Mouse (Mus musculus): ENCODE data around the gene Capzb. TPM values are rescaled to one million over a fixed set of nuclear protein-coding genes. Genes with fewer than 3 reads are reported as not detected.

Gene Capzb
- polyA plus RNA-seq, 1 experiment from 2014 or later: 324 TPM

GRCm38 (mm10) chr4:139338145-139338544 is 145.4 kb downstream of the Capzb start:
- no peak overlapping the region for H3K9ac ChIP-seq (replicated peaks)
- H3K4me2 ChIP-seq (replicated peaks): no peak overlapping the region
- ATAC-seq: no peak
- H3K27me3 ChIP-seq: peaks cover 16% of the 10 kb centered on the region
- no peaks in the 10 kb centered on the region for H3K4me1 ChIP-seq (replicated peaks)
- H3K4me3 ChIP-seq (replicated peaks): no peak overlapping the region
- no peaks in the 10 kb centered on the region for H3K36me3 ChIP-seq
- WGBS: 64% methylated on average over 33 of the region's 33 CpGs
- H3K9me3 ChIP-seq: no peaks in the 10 kb centered on the region
- H3K27ac ChIP-seq: no peak overlapping the region

- Histone ChIP-seq H3K36me3 (peaks cover 9% of the 10 kb centered on the region), H3K4me3 (replicated peaks) (no peak overlapping the region), H3K9ac (replicated peaks) (no peak overlapping the region), H3K9me3 (no peaks in the 10 kb centered on the region), H3K4me1 (replicated peaks) (no peaks in the 10 kb centered on the region), H3K27ac (no peak overlapping the region), H3K4me2 (replicated peaks) (no peak overlapping the region), H3K27me3 (peaks cover 16% of the 10 kb centered on the region)
- no peak for ATAC-seq
- WGBS: 83% methylated on average over 4 of the region's 4 CpGs
These were observed 148.1 kb downstream of the Capzb start for GRCm38 (mm10) chr4:139340835-139341234.

Small RNA genes within 50 kb of the gene (microRNA-seq; reads per million reads assigned to microRNA genes)
- gene Gm24245 (1.4 reads per million), gene Gm25732 (0.62 reads per million)

Other genes with a start within 250 kb of the Capzb start
- 0.15 and 0.20 TPM in 2 replicates for gene Rnf186, start 225.8 kb upstream of the Capzb start, polyA plus RNA-seq (2015; fragmentation: Nextera tagmentation; extraction: Ambion mirVana)
- gene Tmco4, start 220.0 kb upstream of the Capzb start, polyA plus RNA-seq (2015; fragmentation: Nextera tagmentation; extraction: Ambion mirVana): 0.36 and 0.50 TPM in 2 replicates
- gene Htr6, start 117.3 kb upstream of the Capzb start, polyA plus RNA-seq (2015; fragmentation: Nextera tagmentation; extraction: Ambion mirVana): 0.11 and 0.14 TPM in 2 replicates
- gene Nbl1, start 99.9 kb upstream of the Capzb start, polyA plus RNA-seq (2015; fragmentation: Nextera tagmentation; extraction: Ambion mirVana): 22.1 and 32.0 TPM in 2 replicates
- 414 and 419 TPM in 2 replicates for gene Minos1, start 61.8 kb upstream of the Capzb start, polyA plus RNA-seq (2015; fragmentation: Nextera tagmentation; extraction: Ambion mirVana)
- 15.1 and 15.2 TPM in 2 replicates for gene Pqlc2, start 117.8 kb downstream of the Capzb start, polyA plus RNA-seq (2015; fragmentation: Nextera tagmentation; extraction: Ambion mirVana)
- 65.0 and 66.5 TPM in 2 replicates for gene Akr7a5, start 117.8 kb downstream of the Capzb start, polyA plus RNA-seq (2015; fragmentation: Nextera tagmentation; extraction: Ambion mirVana)
- gene Mrto4, start 159.7 kb downstream of the Capzb start, polyA plus RNA-seq (2015; fragmentation: Nextera tagmentation; extraction: Ambion mirVana): 97.9 and 105 TPM in 2 replicates
- 41.0 and 42.0 TPM in 2 replicates for gene Emc1, start 159.7 kb downstream of the Capzb start, polyA plus RNA-seq (2015; fragmentation: Nextera tagmentation; extraction: Ambion mirVana)
- gene Ubr4, start 159.7 kb downstream of the Capzb start, polyA plus RNA-seq (2015; fragmentation: Nextera tagmentation; extraction: Ambion mirVana): 75.8 and 85.2 TPM in 2 replicates

Data from midbrain, embryonic 13.5 days (tissue).